Mouse (Mus musculus) olfactory bulb, adult 2 months (tissue): ENCODE results near the gene Arhgap21.

Experiments
- CTCF ChIP-seq: fragments of 200-500 bp; IDR thresholded peaks from 2 replicates; pipeline ENCODE4 v1.5.1; 2012; ENCODE audit warnings: low read depth, mild to moderate bottlenecking, low read length, moderate library complexity; ENCODE audit not compliant: insufficient read depth
- POLR2A ChIP-seq: fragments of 200-500 bp; IDR thresholded peaks from 2 replicates; pipeline ENCODE4 v1.6.1; 2012; ENCODE audit warnings: mild to moderate bottlenecking, low read depth, low read length, moderate library complexity; ENCODE audit not compliant: insufficient read depth

GRCm38 (mm10) chr2:20952716-20953115 lies 16.0 kb downstream of the Arhgap21 start:
- TF ChIP-seq CTCF (no peak), POLR2A (no peak)
